Mouse (Mus musculus) myocyte (in vitro differentiated cells): ENCODE data around the gene Xirp2.

ENCODE experiments used
- MAX ChIP-seq: IDR thresholded peaks from one replicate; pipeline ENCODE4 v1.6.1; 2011; ENCODE audit warnings: low read depth, mild to moderate bottlenecking, control low read depth
- USF1 ChIP-seq: IDR thresholded peaks from one replicate; pipeline ENCODE4 v1.6.1; 2011; ENCODE audit warnings: low read depth, mild to moderate bottlenecking, control low read depth, moderate library complexity

- TF ChIP-seq USF1 (no peak), MAX (no peak)
Measured at GRCm38 (mm10) chr2:67516405-67516804, 70.6 kb downstream of the Xirp2 start.
